Mouse (Mus musculus) heart, postnatal 25 days (tissue): Measurements from ENCODE around the gene Olfr995. TPM values are rescaled to one million over a fixed set of nuclear protein-coding genes. Genes with fewer than 3 reads are reported as not detected.

ENCODE experiments used
- DNase-seq: peaks from one replicate; pipeline ENCODE4 v3.0.0; 2022; ENCODE audit warnings: low spot score
- intact Hi-C: fragments of 180-260 bp; cut with DNase I; formaldehyde crosslinking; loops from one replicate; pipeline ENCODE4 v1.15.1; 2025
- total RNA-seq, 2 experiments: library from RNA; stranded (reverse); gene quantifications; 2 replicates each; pipeline ENCODE4 v1.2.3; 2021

Olfr995 gene
- not detected for total RNA-seq

GRCm38 (mm10) chr2:85443539-85443938, at the start of gene Olfr995:
Gene Olfr995, minus strand, starts transcription at chr2:85443639.
- DNase-seq = no peak
- intact Hi-C loops = no loop called here

GRCm38 (mm10) chr2:85490396-85490795, 47.0 kb upstream of the Olfr995 start:
- no peak for DNase-seq
- intact Hi-C loops = no loop called here

- intact Hi-C loops = no loop called here
These were observed 23.4 kb upstream of the Olfr995 start for GRCm38 (mm10) chr2:85466801-85467325.

GRCm38 (mm10) chr2:85442546-85442945, 893 bp downstream of the Olfr995 start:
- intact Hi-C loops = no loop called here
- no peak for DNase-seq

More at GRCm38 (mm10) chr2:85466801-85467325, 23.4 kb upstream of the Olfr995 start:
- DNase-seq = no peak

GRCm38 (mm10) chr2:85436351-85436750, 7.1 kb downstream of the Olfr995 start, which contains the start of gene Olfr994:
Gene Olfr994, minus strand, starts transcription at chr2:85436451.
- intact Hi-C loops = no loop called here
- DNase-seq = no peak

- DNase-seq = no peak
- intact Hi-C loops = no loop called here
These were observed 17.5 kb downstream of the Olfr995 start for GRCm38 (mm10) chr2:85425893-85426292.

GRCm38 (mm10) chr2:85414777-85415176, 28.7 kb downstream of the Olfr995 start, which contains the start of gene Olfr993:
Gene Olfr993, minus strand, starts transcription at chr2:85414877.
- intact Hi-C loops = no loop called here
- no peak for DNase-seq

- intact Hi-C loops = no loop called here
- no peak for DNase-seq
These were observed 34.1 kb downstream of the Olfr995 start, which contains the start of gene Olfr992 for GRCm38 (mm10) chr2:85409369-85409768. Gene Olfr992, minus strand, starts transcription at chr2:85409469.

Other genes starting within 250 kb of the Olfr995 start
- gene Lrrc55, start 246.4 kb downstream of the Olfr995 start, total RNA-seq = 1 to 10 TPM; 1.6 to 2.8 TPM
- gene Olfr987, start 104.3 kb downstream of the Olfr995 start, total RNA-seq = not detected
- gene Olfr988, start 80.4 kb downstream of the Olfr995 start, total RNA-seq = not detected
- gene Olfr992, start 34.2 kb downstream of the Olfr995 start, total RNA-seq = not detected
- not detected for gene Olfr993, start 28.8 kb downstream of the Olfr995 start, total RNA-seq
- not detected for gene Olfr994, start 7.2 kb downstream of the Olfr995 start, total RNA-seq
- gene 4833423E24Rik, start 75.4 kb upstream of the Olfr995 start, total RNA-seq = not detected
- not detected for gene Olfr996, start 135.6 kb upstream of the Olfr995 start, total RNA-seq
- gene Olfr998, start 145.3 kb upstream of the Olfr995 start, total RNA-seq = not detected
- not detected for gene Olfr1000, start 168.3 kb upstream of the Olfr995 start, total RNA-seq
- not detected for gene Olfr1002, start 207.1 kb upstream of the Olfr995 start, total RNA-seq
- gene Olfr154, start 220.8 kb upstream of the Olfr995 start, total RNA-seq = not detected
- gene Olfr1006, start 235.1 kb upstream of the Olfr995 start, total RNA-seq = not detected
- not detected for gene Olfr1008, start 245.8 kb upstream of the Olfr995 start, total RNA-seq